Mouse (Mus musculus): ENCODE data around the gene Ascl5.

Gene Ascl5

GRCm38 (mm10) chr1:136050312-136051012 lies at the start of gene Ascl5:
Gene Ascl5 (plus strand): TSS chr1:136050804.
- DNase-seq = no peak

GRCm38 (mm10) chr1:136001438-136001837 lies 49.2 kb upstream of the Ascl5 start:
- no peak for DNase-seq

- no peak for DNase-seq
Observed at GRCm38 (mm10) chr1:136006292-136006748, 44.3 kb upstream of the Ascl5 start, which contains the start of gene Igfn1. Gene Igfn1 (minus strand): TSS chr1:136006342.

GRCm38 (mm10) chr1:136007211-136008158 lies 43.1 kb upstream of the Ascl5 start, which contains the start of gene Tmem9:
Gene Tmem9 (plus strand): TSS chr1:136008150.
- peak; percentile 76 for DNase-seq

- DNase-seq = no peak
Observed at GRCm38 (mm10) chr1:136008159-136008533, 42.5 kb upstream of the Ascl5 start.

- DNase-seq = no peak
Observed at GRCm38 (mm10) chr1:136010247-136010646, 40.4 kb upstream of the Ascl5 start.

GRCm38 (mm10) chr1:136013513-136013912 lies 37.1 kb upstream of the Ascl5 start:
- no peak for DNase-seq

GRCm38 (mm10) chr1:136014796-136015502 lies 35.7 kb upstream of the Ascl5 start:
- DNase-seq = no peak

GRCm38 (mm10) chr1:136017307-136017706 lies 33.3 kb upstream of the Ascl5 start:
- no peak for DNase-seq

GRCm38 (mm10) chr1:136017907-136018313 lies 32.7 kb upstream of the Ascl5 start:
- DNase-seq = peak; percentile 91

GRCm38 (mm10) chr1:136018390-136019189 lies 32.0 kb upstream of the Ascl5 start:
- peak; percentile 30 for DNase-seq

GRCm38 (mm10) chr1:136030201-136030600 lies 20.4 kb upstream of the Ascl5 start:
- no peak for DNase-seq

GRCm38 (mm10) chr1:136031697-136032096 lies 18.9 kb upstream of the Ascl5 start:
- no peak for DNase-seq

GRCm38 (mm10) chr1:136032961-136033360 lies 17.6 kb upstream of the Ascl5 start:
- DNase-seq = no peak

GRCm38 (mm10) chr1:136038746-136039538 lies 11.7 kb upstream of the Ascl5 start:
- no peak for DNase-seq

GRCm38 (mm10) chr1:136040452-136040851 lies 10.2 kb upstream of the Ascl5 start:
- no peak for DNase-seq

- DNase-seq = no peak
Observed at GRCm38 (mm10) chr1:136040874-136041273, 9.7 kb upstream of the Ascl5 start.

- DNase-seq = peak; percentile 70
Observed at GRCm38 (mm10) chr1:136045774-136046173, 4.8 kb upstream of the Ascl5 start.

GRCm38 (mm10) chr1:136047432-136047831 lies 3.2 kb upstream of the Ascl5 start:
- DNase-seq = peak; percentile 23

GRCm38 (mm10) chr1:136047894-136048293 lies 2.7 kb upstream of the Ascl5 start:
- no peak for DNase-seq

- peak; percentile 6 for DNase-seq
Observed at GRCm38 (mm10) chr1:136051013-136051315, 360 bp downstream of the Ascl5 start.
